Mouse (Mus musculus): ENCODE data around the gene Cutc.

DNA sequence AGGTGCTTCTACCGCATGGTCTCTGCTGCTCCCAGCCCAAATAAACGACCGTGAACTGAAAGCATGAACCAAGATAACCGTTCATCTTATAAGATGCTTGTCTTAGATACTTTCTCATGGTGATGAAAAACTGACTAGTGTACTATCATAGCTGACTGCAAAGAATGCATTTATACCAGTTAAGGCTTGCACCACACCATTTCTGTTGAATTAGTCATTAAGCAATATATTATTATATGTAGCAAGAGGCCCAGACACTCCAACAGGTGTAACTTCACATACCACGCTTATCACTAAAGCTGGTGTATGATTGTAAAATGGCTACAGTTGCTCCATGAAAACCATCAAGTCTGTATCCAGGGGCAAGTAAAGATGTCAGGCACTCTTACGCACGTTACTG lies 37.0 kb downstream of the Cutc start:
- TF ChIP-seq CHD2 (IDR thresholded peaks at IDR 0.05; ENCODE audit: low read depth, low read length) (no peak), ZNF384 (IDR thresholded peaks at IDR 0.05; ENCODE audit: low read depth, low read length) (no peak), MAFK (IDR thresholded peaks at IDR 0.05; ENCODE audit: insufficient read depth, low read depth, low read length) (no peak), HCFC1 (IDR thresholded peaks at IDR 0.05; ENCODE audit: borderline replicate concordance, insufficient read depth, low read length) (no peak)

All from ES-E14 (cell line).